Mouse (Mus musculus) skeletal muscle tissue, adult 2 months (tissue): Measurements from ENCODE around the gene C7.
A peak's percentile ranks its signal among the peaks of the same experiment; 100 is the strongest.

Source experiments
- DNase-seq: peaks from one replicate; pipeline ENCODE4 v3.0.0-alpha.2; 2012; ENCODE audit warnings: low read depth, low spot score

The C7 gene

DNA sequence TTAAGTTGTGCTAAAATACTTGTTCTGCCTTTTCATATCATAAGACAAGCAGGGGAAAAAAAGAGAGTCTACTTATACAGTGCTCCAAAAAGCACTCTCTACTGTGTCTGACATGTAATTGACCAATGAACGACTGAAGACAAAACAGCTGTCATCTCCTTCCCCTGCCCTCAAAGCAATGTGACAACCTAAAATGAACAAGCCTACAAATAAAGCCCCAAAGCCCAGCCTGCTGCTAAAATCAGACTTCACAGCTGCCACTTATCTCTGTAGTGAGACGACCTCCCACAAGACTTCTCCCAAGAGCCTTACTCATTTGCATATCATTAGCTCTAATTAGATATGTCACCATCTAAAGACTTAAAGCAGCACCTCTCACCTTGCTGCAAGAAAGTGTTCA, 60.6 kb downstream of the C7 start:
- no peak for DNase-seq

DNA sequence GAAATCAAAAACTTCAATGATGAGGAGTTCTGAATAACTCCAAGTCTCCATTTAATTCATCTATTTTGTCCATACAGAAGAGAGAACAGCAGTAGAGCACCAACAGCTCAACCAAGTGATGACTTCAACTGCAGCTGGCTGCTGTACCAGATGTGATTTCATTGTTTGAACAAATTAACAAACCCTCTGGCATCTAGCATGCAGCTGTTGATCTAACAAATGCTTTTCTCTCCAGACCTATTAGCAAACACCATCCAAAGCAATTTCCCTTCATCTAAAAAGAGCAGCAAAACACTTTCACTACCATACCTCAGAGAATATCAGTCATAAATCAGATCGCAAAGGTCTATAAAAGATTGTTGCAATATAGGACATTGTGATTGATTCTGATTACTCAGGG, 90.2 kb downstream of the C7 start:
- DNase-seq, result peak; percentile 54
